Mouse (Mus musculus): Measurements from ENCODE around the gene Laptm5.

DNA sequence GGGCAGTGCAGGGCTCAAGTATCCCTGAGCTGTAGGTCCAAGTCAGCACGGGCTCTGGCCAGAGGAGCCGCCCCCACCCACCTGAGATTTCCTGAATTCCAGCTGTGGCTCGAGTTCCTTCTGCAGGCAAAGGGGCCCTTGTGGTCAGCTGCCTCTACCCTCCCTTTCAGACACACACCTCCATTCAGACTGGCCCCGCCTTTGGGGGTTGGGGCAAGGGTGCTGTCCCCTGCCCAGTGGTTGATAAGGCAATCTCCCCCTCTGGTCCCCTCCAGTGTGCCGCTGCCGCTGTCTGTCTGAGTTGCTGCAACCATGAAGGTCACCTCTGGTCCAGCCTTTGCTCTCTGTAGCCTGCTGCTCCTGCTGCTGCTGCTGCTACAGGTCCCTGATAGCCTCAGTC lies 31.2 kb downstream of the Laptm5 start, which contains the start of gene Matn1:
- TF ChIP-seq CTCF (IDR thresholded peaks at IDR 0.05; ENCODE audit: extremely low read depth, insufficient read length, insufficient replicate concordance, low read depth, low read length) (no peak), POLR2A (IDR thresholded peaks at IDR 0.05; ENCODE audit: low read depth, low read length) (no peak)

Measured in small intestine, adult 2 months (tissue).